Mouse (Mus musculus) small intestine, adult 2 months (tissue): ENCODE measurements around the gene Rcor1. TPM values are rescaled to one million over a fixed set of nuclear protein-coding genes. Genes with fewer than 3 reads are reported as not detected.

Source experiments
- H3K27ac ChIP-seq: fragments of 200-500 bp; 2 replicates; pipeline ENCODE4 v1.5.1; 2012; ENCODE audit warnings: low read depth, low read length, control low read depth, inconsistent platforms; ENCODE audit not compliant: insufficient read depth
- H3K27me3 ChIP-seq: fragments of 200-500 bp; 2 replicates; pipeline ENCODE4 v1.6.1; 2012; ENCODE audit warnings: mild to moderate bottlenecking, moderate library complexity, low read length, inconsistent platforms; ENCODE audit not compliant: control insufficient read depth, insufficient read depth
- H3K36me3 ChIP-seq: fragments of 200-500 bp; 2 replicates; pipeline ENCODE4 v1.6.1; 2012; ENCODE audit warnings: mild to moderate bottlenecking, low read length, control low read depth, inconsistent platforms; ENCODE audit not compliant: control insufficient read depth, insufficient read depth
- H3K4me1 ChIP-seq: fragments of 200-500 bp; 2 replicates; pipeline ENCODE4 v1.6.1; 2012; ENCODE audit warnings: low read length, inconsistent platforms, mixed read lengths; ENCODE audit not compliant: control insufficient read depth, insufficient read depth, insufficient read length
- H3K4me3 ChIP-seq: fragments of 200-500 bp; 2 replicates; pipeline ENCODE4 v1.5.1; 2012; ENCODE audit warnings: low read depth, mild to moderate bottlenecking, control low read depth, inconsistent platforms, low read length, moderate library complexity
- CTCF ChIP-seq: fragments of 200-500 bp; IDR thresholded peaks from 2 replicates; pipeline ENCODE4 v1.5.1; 2012; ENCODE audit warnings: low read depth, mild to moderate bottlenecking, control low read depth, inconsistent platforms, low read length, moderate library complexity, mixed read lengths; ENCODE audit not compliant: insufficient replicate concordance, insufficient read length; ENCODE audit errors: extremely low read depth
- POLR2A ChIP-seq: fragments of 200-500 bp; IDR thresholded peaks from 2 replicates; pipeline ENCODE4 v1.6.1; 2012; ENCODE audit warnings: low read depth, mild to moderate bottlenecking, control low read depth, inconsistent platforms, low read length, moderate library complexity
- WGBS: fragments of 180-500 bp; shearing (Covaris S2); methylation state at CpG from one replicate; pipeline ENCODE4 v1.1.7; 2018; 5-methylcytosine and 5-hydroxymethylcytosine counted together
- polyA plus RNA-seq: library from polyadenylated mRNA; depleted of rRNA; stranded (reverse); fragments of >200 nt; gene quantifications from 2 replicates; pipeline ENCODE4 v1.2.3, GENCODE M21; 2012

The Rcor1 gene
- polyA plus RNA-seq, 1 experiment, result 6.5 TPM

DNA sequence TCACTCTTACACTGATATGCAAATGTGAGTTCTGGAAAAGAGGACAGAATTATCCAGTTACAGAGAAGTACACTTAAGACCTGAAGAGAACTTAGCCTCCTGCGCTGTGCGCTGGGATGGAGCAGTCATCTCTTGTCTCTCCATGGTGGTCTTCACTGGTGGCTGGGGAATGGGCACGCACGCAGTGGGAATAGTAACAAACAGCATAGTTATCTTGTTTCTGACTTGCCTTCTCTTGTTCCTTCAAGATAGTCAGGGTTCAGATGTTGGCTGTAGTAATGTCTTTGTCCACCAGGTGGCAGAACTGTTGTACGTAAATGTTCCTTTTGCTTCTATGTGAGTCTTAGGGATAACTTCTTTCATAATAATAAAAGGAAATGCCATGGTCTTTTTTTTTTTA, 49.0 kb downstream of the Rcor1 start:
- no peak overlapping the region for H3K27ac ChIP-seq
- H3K4me1 ChIP-seq, result no peaks in the 10 kb centered on the region
- 28% methylated on average over 5 of the region's 5 CpGs for WGBS
- no peaks in the 10 kb centered on the region for H3K27me3 ChIP-seq
- H3K36me3 ChIP-seq, result peaks cover 8% of the 10 kb centered on the region
- no peak for TF ChIP-seq POLR2A
- no peak overlapping the region for H3K4me3 ChIP-seq

DNA sequence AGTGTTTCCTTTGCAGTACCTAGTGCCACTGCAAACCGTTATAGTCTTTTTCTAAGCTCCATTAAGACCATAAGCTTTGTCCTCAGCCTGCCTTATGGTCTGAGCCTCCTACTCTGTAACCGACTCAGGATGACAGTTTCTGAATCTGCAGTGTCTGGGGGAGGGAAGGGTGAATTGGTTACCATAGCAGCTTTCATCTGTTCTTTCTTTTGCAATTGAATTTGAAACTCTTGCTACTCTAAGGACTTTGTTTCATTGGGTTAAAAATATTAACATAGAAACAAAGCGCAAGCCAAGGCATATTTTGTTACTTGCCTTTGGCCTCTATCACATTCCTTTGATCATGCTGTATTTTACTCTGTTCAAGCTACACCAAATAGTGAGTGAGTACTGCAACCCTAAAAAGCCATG, 49.6 kb downstream of the Rcor1 start:
- no peak overlapping the region for H3K4me3 ChIP-seq
- no peaks in the 10 kb centered on the region for H3K27me3 ChIP-seq
- no peak for TF ChIP-seq POLR2A
- TF ChIP-seq CTCF, result no peak
- no peaks in the 10 kb centered on the region for H3K4me1 ChIP-seq
- H3K27ac ChIP-seq, result no peak overlapping the region
- H3K36me3 ChIP-seq, result peaks cover 6% of the 10 kb centered on the region
- WGBS, result 66% methylated on average over 3 of the region's 3 CpGs

DNA sequence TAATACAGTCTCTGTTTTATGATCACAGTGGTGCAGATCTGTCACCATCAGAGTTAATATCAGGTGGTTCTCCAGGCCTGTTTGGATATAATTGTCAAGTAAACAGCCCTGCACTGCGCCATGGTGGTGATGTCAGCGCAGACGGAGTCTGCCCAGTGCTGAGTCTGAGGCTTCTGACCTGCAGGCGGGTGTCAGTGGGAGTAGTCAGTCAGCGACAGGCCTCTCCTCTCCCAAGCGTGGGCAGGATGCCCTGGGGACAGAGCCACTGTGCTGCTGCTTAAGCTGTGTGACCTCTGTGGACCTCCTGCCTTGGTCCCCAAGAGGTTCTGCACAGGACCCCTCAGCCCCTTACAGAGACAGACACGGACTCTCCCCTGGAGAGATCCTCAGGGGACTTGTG, 50.0 kb downstream of the Rcor1 start:
- no peak overlapping the region for H3K27ac ChIP-seq
- TF ChIP-seq POLR2A (no peak), CTCF (no peak)
- no peaks in the 10 kb centered on the region for H3K4me1 ChIP-seq
- H3K4me3 ChIP-seq, result no peak overlapping the region
- WGBS, result 85% methylated on average over 7 of the region's 7 CpGs
- peaks cover 9% of the 10 kb centered on the region for H3K36me3 ChIP-seq
- H3K27me3 ChIP-seq, result no peaks in the 10 kb centered on the region

DNA sequence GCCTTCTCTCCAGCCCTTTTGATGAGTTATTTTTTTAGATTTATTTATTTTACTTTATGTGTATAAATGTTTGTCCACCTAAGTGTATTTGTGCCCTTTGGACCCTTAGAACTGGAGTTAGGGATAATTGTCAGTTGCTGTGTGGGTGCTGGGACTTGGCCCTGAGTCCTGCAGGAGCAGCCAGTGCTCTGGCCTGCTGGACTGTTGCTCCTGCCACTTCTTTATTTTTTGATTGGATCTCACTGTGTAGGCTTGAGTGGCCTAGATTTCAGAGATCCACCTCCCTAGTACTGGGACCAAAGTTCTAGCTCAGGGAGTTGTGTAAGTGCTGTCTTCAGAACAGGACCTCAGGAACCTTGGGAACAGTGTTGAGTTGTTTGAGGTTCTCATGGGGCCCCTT, 51.6 kb downstream of the Rcor1 start:
- TF ChIP-seq CTCF (no peak), POLR2A (no peak)
- H3K27ac ChIP-seq, result no peak overlapping the region
- no peaks in the 10 kb centered on the region for H3K27me3 ChIP-seq
- H3K4me3 ChIP-seq, result no peak overlapping the region
- no peaks in the 10 kb centered on the region for H3K4me1 ChIP-seq
- peaks cover 9% of the 10 kb centered on the region for H3K36me3 ChIP-seq

DNA sequence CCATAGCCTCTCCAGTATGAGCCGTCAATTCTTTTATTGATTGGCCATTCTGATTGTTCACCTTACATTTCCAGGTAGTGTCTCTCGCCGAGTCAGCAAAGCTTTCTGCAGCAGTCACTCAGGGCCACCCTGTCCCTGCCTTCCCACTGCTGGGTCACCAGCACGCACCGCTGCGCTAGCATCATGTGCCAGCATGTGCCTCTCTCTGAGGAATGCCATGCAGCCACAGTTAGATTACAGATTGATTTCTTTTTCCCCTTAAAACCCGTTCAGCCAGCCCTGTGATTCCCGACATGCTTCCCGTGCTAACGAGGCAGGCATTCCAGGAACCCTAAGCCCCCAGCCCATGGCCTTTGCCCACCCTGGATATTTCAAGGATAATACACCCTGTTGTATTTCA, 52.8 kb downstream of the Rcor1 start:
- TF ChIP-seq POLR2A, result no peak
- no peak for TF ChIP-seq CTCF
- Histone ChIP-seq H3K4me1 (no peaks in the 10 kb centered on the region), H3K27me3 (no peaks in the 10 kb centered on the region), H3K36me3 (peaks cover 11% of the 10 kb centered on the region), H3K27ac (no peak overlapping the region), H3K4me3 (no peak overlapping the region)
- WGBS, result 94% methylated on average over 10 of the region's 10 CpGs

DNA sequence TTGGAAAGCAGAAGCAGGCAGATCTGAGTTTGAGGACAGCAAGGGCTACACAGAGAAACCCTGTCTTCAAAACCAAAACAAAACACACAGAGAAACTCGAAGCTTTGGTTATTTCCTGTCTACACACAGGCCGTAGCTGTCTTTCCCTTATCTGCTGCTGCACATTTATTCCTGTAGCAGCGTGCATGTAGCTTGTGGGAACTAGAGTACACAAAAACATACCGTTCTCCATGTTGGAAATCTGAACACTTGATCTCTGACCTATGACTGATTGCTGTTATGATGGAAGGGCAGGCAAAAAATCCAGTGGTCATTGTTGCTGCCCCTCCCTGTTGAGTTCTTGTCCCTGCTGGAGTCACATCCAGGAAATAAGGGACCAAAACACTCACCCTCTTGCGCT, 54.9 kb downstream of the Rcor1 start:
- TF ChIP-seq POLR2A, result no peak
- TF ChIP-seq CTCF, result no peak
- no peaks in the 10 kb centered on the region for H3K27me3 ChIP-seq
- 63% methylated on average over 5 of the region's 5 CpGs for WGBS
- H3K4me1 ChIP-seq, result no peaks in the 10 kb centered on the region
- peaks cover 24% of the 10 kb centered on the region for H3K36me3 ChIP-seq
- H3K4me3 ChIP-seq, result no peak overlapping the region
- H3K27ac ChIP-seq, result peak overlapping the region; percentile 18; the same call in 1 of the 2 replicates

DNA sequence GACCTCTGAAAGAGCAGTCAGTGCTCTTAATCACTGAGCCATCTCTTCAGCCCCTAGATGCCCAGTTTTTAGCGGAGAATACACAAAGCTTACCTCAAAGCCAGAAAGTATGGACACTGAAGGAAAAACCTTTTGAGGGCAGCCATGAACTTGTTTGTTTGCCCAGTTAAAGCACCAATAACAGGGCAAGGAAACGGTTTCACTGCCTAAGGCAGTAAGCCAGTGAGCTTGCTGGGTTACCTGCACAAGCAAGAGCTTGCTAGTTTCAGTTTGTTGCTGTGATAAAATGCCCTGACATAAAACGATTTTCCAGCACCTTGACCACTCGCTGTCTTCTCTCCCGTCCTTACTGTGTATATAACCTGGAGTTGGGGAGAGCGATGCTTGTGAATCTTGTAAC, 55.9 kb downstream of the Rcor1 start:
- TF ChIP-seq POLR2A, result no peak
- no peak for TF ChIP-seq CTCF
- peaks cover 27% of the 10 kb centered on the region for H3K36me3 ChIP-seq
- no peak overlapping the region for H3K27ac ChIP-seq
- 94% methylated on average over 6 of the region's 6 CpGs for WGBS
- H3K4me3 ChIP-seq, result no peak overlapping the region
- no peaks in the 10 kb centered on the region for H3K27me3 ChIP-seq
- H3K4me1 ChIP-seq, result no peaks in the 10 kb centered on the region

DNA sequence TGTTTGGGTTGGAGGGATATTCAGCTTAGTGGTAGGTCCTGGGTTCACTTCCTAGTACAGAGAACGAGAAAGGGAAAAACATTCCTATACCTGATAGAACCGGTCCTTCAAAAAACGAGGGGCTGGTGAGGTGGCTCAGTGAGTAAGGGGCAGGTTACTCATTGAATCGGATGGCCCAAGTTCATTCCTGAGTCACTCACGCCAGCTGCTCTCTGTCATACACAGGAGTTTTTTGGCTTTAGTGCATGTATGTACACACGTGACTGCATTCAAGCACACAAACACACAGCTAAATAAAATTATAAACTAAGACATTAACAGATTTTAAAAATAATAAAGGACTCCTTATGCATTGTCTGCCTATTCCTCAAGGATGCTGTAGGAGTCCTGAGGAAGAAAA, 57.1 kb downstream of the Rcor1 start:
- no peaks in the 10 kb centered on the region for H3K27me3 ChIP-seq
- H3K27ac ChIP-seq, result no peak overlapping the region
- no peaks in the 10 kb centered on the region for H3K4me1 ChIP-seq
- peaks cover 33% of the 10 kb centered on the region for H3K36me3 ChIP-seq
- 81% methylated on average over 6 of the region's 6 CpGs for WGBS
- no peak overlapping the region for H3K4me3 ChIP-seq
- TF ChIP-seq POLR2A (no peak), CTCF (no peak)
